Mouse (Mus musculus) liver, embryonic 14.5 days (tissue): ENCODE measurements around the gene Bbof1. TPM values are rescaled to one million over a fixed set of nuclear protein-coding genes. Genes with fewer than 3 reads are reported as not detected.

ENCODE experiments used
- ATAC-seq: fragments of 200-750 bp; cut with Nextera tagmentation; 2 replicates; pipeline ENCODE4 v1.8.0; 2017; ENCODE audit warnings: moderate number of reproducible peaks, mild to moderate bottlenecking, moderate library complexity; ENCODE audit not compliant: insufficient read depth
- DNase-seq, 3 experiments: peaks; one replicate each; pipeline ENCODE4 v3.0.0-alpha.2; 2012 to 2013; ENCODE audit warnings: low read depth in 3 of 3, low spot score in 3 of 3
- H3K27ac ChIP-seq: fragments of 300-500 bp; sonication (generic); 2 replicates; pipeline ENCODE4 v1.5.1; 2014; ENCODE audit warnings: moderate library complexity, mild to moderate bottlenecking, control low read depth, inconsistent platforms
- H3K27me3 ChIP-seq: fragments of 300-500 bp; sonication (generic); 2 replicates; pipeline ENCODE4 v1.6.1; 2014; ENCODE audit warnings: mild to moderate bottlenecking, low read length, moderate library complexity; ENCODE audit not compliant: control insufficient read depth, insufficient read depth
- H3K36me3 ChIP-seq: fragments of 300-500 bp; sonication (generic); replicated peaks from 2 replicates; pipeline ENCODE4 v1.6.1; 2014; ENCODE audit warnings: low read depth; ENCODE audit not compliant: control insufficient read depth, insufficient read depth
- H3K4me1 ChIP-seq, 2 experiments: fragments of 200-500 bp in 1 of 2; fragments of 300-500 bp in 1 of 2; sonication (generic) in 1 of 2; replicated peaks; 2 replicates each; pipeline ENCODE4 v1.6.1; 2012 to 2014; ENCODE audit warnings: antibody characterized with exemption in 1 of 2, inconsistent platforms in 1 of 2, low read length in 1 of 2; ENCODE audit not compliant: control insufficient read depth in 2 of 2, insufficient read depth in 2 of 2
- H3K4me2 ChIP-seq: fragments of 300-500 bp; sonication (generic); 2 replicates; pipeline ENCODE4 v1.6.1; 2014; ENCODE audit warnings: low read depth, mild to moderate bottlenecking, control low read depth, moderate library complexity
- H3K4me3 ChIP-seq, 2 experiments: fragments of 200-500 bp in 1 of 2; fragments of 300-500 bp in 1 of 2; sonication (generic) in 1 of 2; 2 replicates each; pipeline ENCODE4 v1.5.1; 2012 to 2014; ENCODE audit warnings: low read depth in 2 of 2, low read length in 2 of 2, mild to moderate bottlenecking in 2 of 2, control low read depth in 1 of 2, inconsistent platforms in 1 of 2, moderate library complexity in 1 of 2; ENCODE audit not compliant: insufficient read depth in 1 of 2
- H3K9ac ChIP-seq: fragments of 300-500 bp; sonication (generic); replicated peaks from 2 replicates; pipeline ENCODE4 v1.6.1; 2014; ENCODE audit warnings: mild to moderate bottlenecking, control low read depth, moderate library complexity
- H3K9me3 ChIP-seq: fragments of 300-500 bp; sonication (generic); 2 replicates; pipeline ENCODE4 v1.6.1; 2016; ENCODE audit warnings: low read length, mixed read lengths; ENCODE audit not compliant: control insufficient read depth
- CTCF ChIP-seq: IDR thresholded peaks from 2 replicates; pipeline ENCODE4 v1.5.1; 2016; ENCODE audit warnings: antibody characterized with exemption, low read depth, control low read depth
- EP300 ChIP-seq: IDR thresholded peaks from 2 replicates; pipeline ENCODE4 v1.6.1; 2016; ENCODE audit warnings: antibody characterized with exemption, low read depth
- whole genome bisulfite sequencing: fragments of 180-500 bp; shearing (Covaris S2); extraction: QIAGEN DNeasy Blood & Tissue Kit; methylation state at CpG from one replicate; pipeline ENCODE4 v1.1.7; 2014; ENCODE audit not compliant: insufficient replicate concordance; 5-methylcytosine and 5-hydroxymethylcytosine counted together
- polyA plus RNA-seq, 2 experiments: library from polyadenylated mRNA; depleted of rRNA in 1 of 2; stranded (reverse) in 1 of 2; unstranded in 1 of 2; fragments of >200 nt; fragmentation: Nextera tagmentation in 1 of 2; extraction: Ambion mirVana in 1 of 2; gene quantifications; 2 replicates each; pipeline versions ENCODE4 v1.2.1 to v1.2.3; 2012 to 2014

The Bbof1 gene
- polyA plus RNA-seq, 2 experiments, result 0.25 to 0.33 TPM

- ATAC-seq (no peak), DNase-seq (no peak)
- TF ChIP-seq CTCF (no peak), EP300 (no peak)
- no peak overlapping the region for H3K9ac ChIP-seq
- H3K27me3 ChIP-seq, result no peaks in the 10 kb centered on the region
- H3K36me3 ChIP-seq, result no peaks in the 10 kb centered on the region
- H3K4me1 ChIP-seq, result peaks cover 0 to 10% of the 10 kb centered on the region in 2 experiments; a peak in 2 of 4 replicates
- H3K4me2 ChIP-seq, result no peak overlapping the region
- no peak overlapping the region for H3K4me3 ChIP-seq
- H3K27ac ChIP-seq, result no peak overlapping the region
- H3K9me3 ChIP-seq, result no peaks in the 10 kb centered on the region
- 88% methylated on average over 4 of the region's 4 CpGs for WGBS
Measured at GRCm38 (mm10) chr12:84392681-84393080, 16.2 kb upstream of the Bbof1 start.

GRCm38 (mm10) chr12:84393847-84394246, 15.0 kb upstream of the Bbof1 start:
- DNase-seq (no peak), ATAC-seq (no peak)
- Histone ChIP-seq H3K4me2 (no peak overlapping the region), H3K9ac (no peak overlapping the region), H3K27ac (no peak overlapping the region), H3K4me3 (no peak overlapping the region), H3K27me3 (no peaks in the 10 kb centered on the region), H3K36me3 (no peaks in the 10 kb centered on the region), H3K4me1 (peaks cover 0 to 3% of the 10 kb centered on the region in 2 experiments; a peak in 2 of 4 replicates), H3K9me3 (no peaks in the 10 kb centered on the region)
- TF ChIP-seq EP300 (no peak), CTCF (no peak)
- 77% methylated on average over 5 of the region's 5 CpGs for WGBS

- peaks cover 5 to 8% of the 10 kb centered on the region in 2 experiments; a peak in 3 of 4 replicates for H3K4me1 ChIP-seq
- H3K36me3 ChIP-seq, result no peaks in the 10 kb centered on the region
- no peak overlapping the region for H3K4me2 ChIP-seq
- no peaks in the 10 kb centered on the region for H3K27me3 ChIP-seq
- ATAC-seq (peak; percentile 57; the same call in 1 of the 2 replicates), DNase-seq (no peak)
- H3K9me3 ChIP-seq, result no peaks in the 10 kb centered on the region
- H3K4me3 ChIP-seq, result no peak overlapping the region
- WGBS, result 68% methylated on average over 14 of the region's 14 CpGs
- no peak for TF ChIP-seq EP300
- no peak for TF ChIP-seq CTCF
- no peak overlapping the region for H3K27ac ChIP-seq
- no peak overlapping the region for H3K9ac ChIP-seq
Measured at GRCm38 (mm10) chr12:84396947-84397679, 11.8 kb upstream of the Bbof1 start.

- Histone ChIP-seq H3K27ac (no peak overlapping the region), H3K4me1 (peaks cover 5 to 8% of the 10 kb centered on the region in 2 experiments; a peak in 3 of 4 replicates), H3K9me3 (no peaks in the 10 kb centered on the region), H3K36me3 (no peaks in the 10 kb centered on the region), H3K4me2 (no peak overlapping the region), H3K27me3 (no peaks in the 10 kb centered on the region), H3K9ac (no peak overlapping the region), H3K4me3 (no peak overlapping the region)
- ATAC-seq, result no peak
- TF ChIP-seq CTCF (no peak), EP300 (no peak)
- no peak for DNase-seq
Measured at GRCm38 (mm10) chr12:84397685-84398084, 11.2 kb upstream of the Bbof1 start.

GRCm38 (mm10) chr12:84398629-84399028, 10.2 kb upstream of the Bbof1 start:
- no peak for TF ChIP-seq CTCF
- no peak for TF ChIP-seq EP300
- Histone ChIP-seq H3K9me3 (no peaks in the 10 kb centered on the region), H3K4me2 (no peak overlapping the region), H3K4me1 (peaks cover 5 to 8% of the 10 kb centered on the region in 2 experiments; a peak in 3 of 4 replicates), H3K9ac (no peak overlapping the region), H3K36me3 (no peaks in the 10 kb centered on the region), H3K27ac (no peak overlapping the region), H3K4me3 (no peak overlapping the region), H3K27me3 (no peaks in the 10 kb centered on the region)
- no peak for ATAC-seq
- DNase-seq, result no peak
- WGBS, result 81% methylated on average over 5 of the region's 5 CpGs
